Mouse (Mus musculus): ENCODE measurements at regions not wholly inside any gene's neighbourhood (a gene's known extent, or its start where the extent isn't known, plus 50 kb on each side); places are given as distances from the start of the nearest gene placed in this dataset.

GRCm38 (mm10) chr1:137658141-137658540 is 517.4 kb downstream of the Ptprc start:
- intact Hi-C loops (cut with DNase I), result no loop called here
- no peak for DNase-seq (ENCODE audit: low spot score in 2 of 2)

- DNase-seq (ENCODE audit: low spot score in 2 of 2), result no peak
- intact Hi-C loops (cut with DNase I), result no loop called here
Measured at GRCm38 (mm10) chr1:137656900-137657458, 518.5 kb downstream of the Ptprc start.

DNA sequence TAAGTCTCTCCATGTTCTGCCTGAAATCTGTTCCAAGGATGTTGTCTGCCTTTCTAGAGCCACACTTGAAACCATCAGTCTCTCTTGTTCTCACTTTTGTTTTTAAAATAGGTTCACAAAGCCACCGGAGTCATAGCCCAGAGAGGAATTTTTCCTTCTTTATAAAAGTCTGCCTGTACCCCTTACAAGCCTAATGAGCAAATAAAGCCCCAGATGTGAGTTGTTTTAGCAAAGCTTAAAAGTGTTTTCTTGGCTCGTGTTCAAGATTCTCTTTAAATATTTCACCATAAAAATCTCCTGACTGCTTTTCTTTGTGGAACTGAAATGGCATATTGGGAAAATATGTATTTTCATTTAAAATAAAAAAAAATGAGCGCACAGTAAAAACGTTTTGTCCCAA is 521.3 kb downstream of the Ptprc start:
- intact Hi-C loops (cut with DNase I), result no loop called here

DNA sequence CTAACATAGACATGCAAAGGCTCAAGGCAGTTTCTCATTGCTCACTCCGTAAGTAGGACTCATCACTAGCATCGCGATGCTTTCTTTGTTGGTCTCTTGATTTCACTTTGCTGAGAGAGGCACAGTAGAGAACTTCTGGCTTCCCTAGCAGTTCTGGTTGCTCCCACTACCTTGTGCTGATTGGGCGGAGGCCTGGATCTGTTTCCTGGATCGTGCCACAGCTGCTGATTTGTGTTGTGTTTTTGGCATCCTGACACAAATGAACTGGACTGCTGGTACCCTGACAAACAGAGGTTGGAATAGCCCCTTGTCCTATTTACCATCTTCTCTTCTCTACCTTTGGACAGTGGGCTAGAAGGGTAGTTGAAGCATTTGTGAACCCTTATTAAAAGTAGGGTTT is 522.0 kb downstream of the Ptprc start:
- intact Hi-C loops (cut with DNase I), result no loop called here
- DNase-seq (ENCODE audit: low spot score in 2 of 2), result no peak

More for the DNA sequence above, 521.3 kb downstream of the Ptprc start:
- no peak for DNase-seq (ENCODE audit: low spot score in 2 of 2)

DNA sequence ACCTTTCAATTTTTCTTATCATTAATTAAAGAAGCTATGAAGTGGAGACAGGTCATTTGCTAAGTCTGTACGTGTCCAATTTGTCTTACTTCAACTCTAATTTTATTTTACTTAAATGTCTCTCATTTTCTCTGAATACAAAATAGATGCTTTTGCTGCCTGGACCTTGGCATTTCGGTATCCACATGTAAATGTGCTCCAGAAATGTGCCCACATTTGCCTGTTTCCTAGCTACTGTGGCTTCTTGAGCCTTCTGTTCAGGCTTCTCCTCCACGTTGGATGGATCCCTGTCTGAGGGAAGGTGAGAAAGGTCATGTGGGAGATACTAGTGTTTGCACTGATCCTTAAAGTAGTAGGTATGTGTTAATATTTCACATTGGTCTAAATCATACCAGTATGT is 524.9 kb downstream of the Ptprc start:
- DNase-seq (ENCODE audit: low spot score in 2 of 2), result no peak
- intact Hi-C loops (cut with DNase I), result no loop called here

- no peak for DNase-seq (ENCODE audit: low spot score in 2 of 2)
- intact Hi-C loops (cut with DNase I), result no loop called here
Measured at GRCm38 (mm10) chr1:137650082-137650481, 525.4 kb downstream of the Ptprc start.

GRCm38 (mm10) chr1:137648832-137649231 is 526.7 kb downstream of the Ptprc start:
- intact Hi-C loops (cut with DNase I), result loop anchor here (10.0 kb wide), 1 partner anchor 246 kb away; no protein-coding TSS in a partner anchor
- no peak for DNase-seq (ENCODE audit: low spot score in 2 of 2)

DNA sequence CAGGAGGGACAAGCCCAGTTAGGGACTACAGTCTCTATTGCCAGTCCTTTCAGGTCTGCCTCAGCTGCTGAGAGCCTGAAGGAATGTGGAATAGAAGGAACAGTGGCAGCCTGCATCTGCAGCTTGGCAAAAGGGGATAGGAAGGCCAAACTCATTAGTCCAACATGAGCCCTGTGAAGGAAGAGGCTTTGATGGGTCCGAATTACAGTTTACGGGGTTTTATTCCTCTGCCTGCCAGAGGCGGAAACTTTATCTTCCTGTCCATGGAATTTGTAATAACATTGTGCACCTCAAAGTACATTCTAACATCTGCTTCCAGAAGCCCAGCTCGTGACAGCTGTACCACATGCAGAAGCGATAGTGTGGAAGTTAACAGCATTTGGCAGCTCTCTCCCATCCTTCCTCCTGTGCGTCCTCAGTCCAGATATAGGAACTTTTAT is 530.9 kb downstream of the Ptprc start:
- intact Hi-C loops (cut with DNase I), result loop anchor here (10.0 kb wide), 1 partner anchor 250 kb away; no protein-coding TSS in a partner anchor

DNA sequence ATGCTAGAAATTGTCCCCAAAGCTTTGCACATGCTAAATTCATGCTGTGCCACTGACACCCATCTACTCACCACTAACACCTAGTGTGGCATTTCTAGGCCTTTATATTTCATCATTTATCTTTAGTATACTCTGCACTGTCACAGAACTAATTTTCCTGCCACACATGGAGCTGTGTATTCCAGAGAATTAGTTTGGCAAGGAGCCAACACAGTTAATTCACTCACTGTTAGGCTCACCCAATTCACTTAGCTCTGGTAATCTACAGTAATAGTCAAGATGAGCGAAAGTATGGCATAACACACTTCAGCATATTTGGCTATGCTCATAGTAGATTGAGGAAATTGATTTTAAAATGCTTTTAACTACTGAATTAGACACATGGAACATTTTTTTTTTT is 532.0 kb downstream of the Ptprc start:
- intact Hi-C loops (cut with DNase I), result loop anchor here (10.0 kb wide), 1 partner anchor 251 kb away; no protein-coding TSS in a partner anchor
- DNase-seq (ENCODE audit: low spot score in 2 of 2), result no peak

More for the DNA sequence above, 530.9 kb downstream of the Ptprc start:
- DNase-seq (ENCODE audit: low spot score in 2 of 2), result no peak

GRCm38 (mm10) chr1:137640848-137641247 is 534.7 kb downstream of the Ptprc start:
- DNase-seq (ENCODE audit: low spot score in 2 of 2), result no peak
- intact Hi-C loops (cut with DNase I), result loop anchor here (10.0 kb wide), 1 partner anchor 254 kb away; no protein-coding TSS in a partner anchor

DNA sequence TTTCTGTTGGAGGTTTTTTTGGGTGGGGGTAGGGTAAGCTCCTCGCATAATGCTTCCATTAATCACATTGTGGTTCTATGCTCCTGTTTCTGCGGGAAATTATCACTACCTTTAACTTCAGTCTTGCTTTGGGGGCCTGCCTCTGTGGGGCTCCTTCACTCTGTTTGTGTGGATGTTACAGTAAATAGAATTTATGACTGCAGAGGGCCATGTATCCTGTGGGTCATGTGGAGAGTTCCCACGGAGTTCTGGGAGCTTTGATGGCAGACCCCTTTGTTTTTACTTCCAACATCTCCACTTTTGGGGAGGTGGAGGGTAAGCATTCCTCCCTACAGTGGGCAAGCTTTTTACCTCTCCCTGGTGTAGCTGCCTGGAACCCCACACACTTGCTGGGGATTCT is 538.6 kb downstream of the Ptprc start:
- DNase-seq (ENCODE audit: low spot score in 2 of 2), result no peak
- intact Hi-C loops (cut with DNase I), result no loop called here

- DNase-seq (ENCODE audit: low spot score in 2 of 2), result no peak
- intact Hi-C loops (cut with DNase I), result no loop called here
Measured at GRCm38 (mm10) chr1:137636321-137636944, 539.1 kb downstream of the Ptprc start.

- intact Hi-C loops (cut with DNase I), result no loop called here
- DNase-seq (ENCODE audit: low spot score in 2 of 2), result no peak
Measured at GRCm38 (mm10) chr1:137635781-137636180, 539.7 kb downstream of the Ptprc start.

DNA sequence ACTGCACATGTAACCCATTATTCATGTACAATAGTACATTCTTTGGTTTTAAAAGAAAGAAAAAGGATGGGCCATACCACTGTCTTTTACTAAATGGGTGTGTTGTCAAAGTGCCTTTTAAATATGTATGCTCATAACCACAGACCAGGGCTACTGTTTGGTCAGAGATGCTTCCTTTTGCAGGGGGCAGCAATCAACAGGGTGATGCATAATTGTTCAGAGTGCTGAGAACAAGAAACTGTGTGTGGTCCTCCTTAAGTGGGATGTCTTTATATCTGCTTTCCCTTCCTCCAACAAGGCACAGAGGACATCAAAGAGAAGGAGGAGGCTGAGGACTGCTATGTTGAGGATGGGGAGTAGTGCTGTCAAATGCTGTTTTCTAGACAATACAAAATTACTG is 544.0 kb downstream of the Ptprc start:
- intact Hi-C loops (cut with DNase I), result no loop called here
- DNase-seq (ENCODE audit: low spot score in 2 of 2), result no peak

GRCm38 (mm10) chr1:137620672-137621071 is 554.8 kb downstream of the Ptprc start:
- intact Hi-C loops (cut with DNase I), result no loop called here
- no peak for DNase-seq (ENCODE audit: low spot score in 2 of 2)

DNA sequence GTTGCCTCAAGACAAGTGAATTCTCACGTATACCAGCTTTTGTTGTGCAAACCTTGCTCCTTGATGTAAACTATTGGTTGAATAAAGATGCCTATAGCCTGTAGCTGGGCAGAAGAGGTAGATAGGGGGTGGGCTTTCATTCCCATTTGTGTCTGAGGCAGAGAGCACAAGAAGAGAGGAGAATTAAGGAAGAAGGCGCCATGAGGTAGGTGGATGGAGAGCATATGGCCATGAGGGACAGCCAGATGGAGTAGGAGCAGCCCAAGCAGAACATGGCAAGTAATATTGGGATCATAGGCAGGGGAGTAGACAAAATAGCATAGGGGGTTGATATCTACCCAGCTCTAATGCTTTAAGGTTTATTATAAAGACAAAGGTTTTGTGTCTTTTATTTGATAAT is 557.3 kb downstream of the Ptprc start:
- intact Hi-C loops (cut with DNase I), result no loop called here
- peak; percentile 13 to 19 for DNase-seq (ENCODE audit: low spot score in 2 of 2)

DNA sequence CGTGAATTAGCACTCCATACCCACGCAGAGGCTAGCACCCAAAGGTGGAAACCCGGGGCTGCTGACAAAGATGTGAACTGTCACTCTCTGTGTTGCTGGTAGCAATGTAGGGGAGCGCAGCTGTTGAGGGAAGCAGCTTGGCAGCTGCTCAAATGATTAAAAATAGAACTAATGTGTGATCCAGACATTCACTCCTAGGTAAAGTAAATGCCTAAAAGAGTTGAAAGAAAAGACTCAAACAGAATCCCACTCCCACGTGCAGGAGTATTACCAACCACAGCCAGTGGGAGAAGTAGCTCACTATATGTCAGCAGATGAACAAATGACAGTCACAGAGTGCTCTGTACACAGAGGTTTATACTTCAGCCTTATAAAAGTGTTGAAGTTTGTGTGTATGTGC is 558.0 kb downstream of the Ptprc start:
- DNase-seq (ENCODE audit: low spot score in 2 of 2), result peak; percentile 18 to 32
- intact Hi-C loops (cut with DNase I), result no loop called here

DNA sequence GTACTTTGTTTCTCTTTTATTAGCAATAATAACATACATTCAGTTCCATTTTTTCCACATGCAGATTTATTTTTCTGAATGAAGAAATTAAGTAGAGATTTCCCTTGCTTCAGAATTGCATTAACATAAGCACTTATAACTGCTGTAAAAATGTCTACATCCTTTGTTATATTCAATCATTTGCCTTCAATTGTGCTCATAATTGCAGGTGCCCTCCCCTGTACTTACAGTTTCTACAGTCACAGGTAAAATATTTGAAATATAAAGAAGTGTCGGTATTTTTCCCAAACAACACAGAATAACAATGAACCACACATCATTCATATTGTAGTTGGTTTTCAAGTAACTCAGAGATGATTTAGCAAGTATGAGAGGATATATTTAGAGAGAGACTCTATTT is 568.8 kb downstream of the Ptprc start:
- DNase-seq (ENCODE audit: low spot score in 2 of 2), result no peak
- intact Hi-C loops (cut with DNase I), result no loop called here

DNA sequence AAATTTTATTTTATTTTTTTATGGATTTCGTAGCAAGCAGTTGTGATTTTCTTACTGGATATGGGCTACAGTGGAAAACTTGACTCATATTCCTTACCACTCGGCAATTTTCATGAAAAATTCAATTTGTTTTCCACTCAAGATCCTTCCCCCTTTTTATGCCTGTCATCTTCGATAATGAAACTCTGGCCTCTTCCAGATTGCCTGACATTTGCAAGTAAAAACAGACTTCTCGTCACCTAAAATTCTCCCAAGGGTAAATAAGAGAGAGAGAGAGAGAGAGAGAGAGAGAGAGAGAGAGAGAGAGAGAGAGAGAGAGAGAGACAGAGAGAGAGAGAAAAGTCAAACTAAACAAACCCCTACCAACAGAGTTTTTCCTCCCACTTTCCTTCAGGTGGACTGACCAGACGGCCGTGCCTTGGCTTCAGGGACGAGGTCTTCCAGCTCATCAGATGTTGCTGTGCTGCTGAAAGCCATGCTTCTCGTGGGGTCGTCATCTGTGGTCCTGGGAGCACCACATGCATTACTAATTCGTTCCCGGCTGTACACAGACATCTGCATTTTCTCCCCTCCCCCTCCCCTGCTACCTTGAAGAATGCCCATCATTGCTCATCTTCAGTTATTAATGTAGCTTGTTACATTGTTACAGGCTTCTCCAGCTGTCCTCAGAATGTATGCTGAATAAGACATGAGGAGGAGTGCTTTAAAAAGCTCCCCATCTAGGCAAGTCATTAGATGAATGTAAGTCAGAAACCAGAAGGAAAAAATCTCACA is 569.4 kb downstream of the Ptprc start:
- no peak for DNase-seq (ENCODE audit: low spot score in 2 of 2)
- intact Hi-C loops (cut with DNase I), result no loop called here

- no peak for DNase-seq (ENCODE audit: low spot score in 2 of 2)
- intact Hi-C loops (cut with DNase I), result no loop called here
Measured at GRCm38 (mm10) chr1:137593732-137594131, 581.8 kb downstream of the Ptprc start.

DNA sequence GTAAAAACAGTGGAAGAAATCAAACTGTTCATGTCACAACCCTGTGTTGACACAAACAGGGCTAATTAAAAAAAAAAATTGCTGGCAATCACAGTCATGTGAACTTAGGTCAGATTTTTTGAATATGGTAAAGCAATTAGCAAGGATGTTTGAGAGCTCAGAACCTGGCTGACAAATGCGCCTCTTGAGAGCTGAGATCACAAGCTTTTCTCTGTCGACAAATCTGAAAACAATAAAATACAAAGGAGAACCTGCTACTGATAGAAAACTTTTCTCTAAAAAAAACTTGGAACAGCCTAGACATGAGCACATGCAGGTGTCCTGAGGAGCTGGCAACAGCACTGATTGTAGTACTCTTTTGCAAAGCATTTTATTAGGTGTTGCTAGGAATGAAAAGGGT is 583.6 kb downstream of the Ptprc start:
- intact Hi-C loops (cut with DNase I), result no loop called here

More for the DNA sequence above, 583.6 kb downstream of the Ptprc start:
- no peak for DNase-seq (ENCODE audit: low spot score in 2 of 2)

Measured in left cerebral cortex, postnatal 36 days (tissue).